22 mouse cellular contexts compared by ENCODE assay signal in genomic region chr15:83528892-83529291, GRCm38 (mm10). TPM values are rescaled to one million over a fixed set of nuclear protein-coding genes. Genes with fewer than 3 reads are reported as not detected.
DNase-seq lines count a peak whose midpoint lies in the region; ATAC-seq and TF ChIP-seq lines count a peak whose summit lies in the region.
"Had no signal": no experiment of that assay in that cellular context is flagged by ENCODE, and none has a peak within 500 bp of the region (broad histone marks: within the 10 kb centered on the region; RNA-seq: fewer than 3 reads in every experiment).

No protein-coding gene starts in this region.

- WGBS in heart, embryonic 16.5 days = 44% methylated on average over 4 of the region's 4 CpGs
- WGBS in lung, embryonic 16.5 days = 58% methylated on average over 4 of the region's 4 CpGs

- DNase-seq in gastrocnemius, adult 2 months = no peak
- no peak for DNase-seq in gastrocnemius, postnatal 4 days (ENCODE audit: low spot score in 2 of 2)
- no peak for DNase-seq in heart, postnatal 25 days (ENCODE audit: low spot score)
- no peak for DNase-seq in lung, postnatal 36 days
- no peak for DNase-seq in natural killer cell, adult 2 months (ENCODE audit: low spot score in 2 of 2)
- DNase-seq: adrenal gland, postnatal 25 days; cerebellum, adult 11-12 months; cerebellum, postnatal 14 days; gastrocnemius, postnatal 36 days; liver, postnatal 0 days; thymus, postnatal 14 days had no signal

- ATAC-seq in heart, embryonic 16.5 days (replicated peaks; ENCODE audit: extremely low read depth, insufficient read depth, low FRiP score) = no peak
- ATAC-seq in lung, embryonic 16.5 days (ENCODE audit: low read depth) = no peak
- ATAC-seq: CD4-positive, CD25-positive, alpha-beta regulatory T cell, adult 4 months; forebrain, embryonic 15.5 days; liver, postnatal 0 days; Patski had no signal

- no peak for TF ChIP-seq CTCF in gastrocnemius, adult 2 months (IDR thresholded peaks at IDR 0.05)

- peaks cover 63% of the 10 kb centered on the region for H3K4me1 ChIP-seq in heart, embryonic 16.5 days (ENCODE audit: control insufficient read depth, insufficient read depth, low read length)
- peaks cover 19% of the 10 kb centered on the region for H3K4me1 ChIP-seq in lung, embryonic 16.5 days (replicated peaks; ENCODE audit: control insufficient read depth, insufficient read depth, low read length)

- intact Hi-C loops in gastrocnemius, adult 2 months (cut with DNase I) = no loop called here
- intact Hi-C loops in heart, postnatal 25 days (cut with DNase I) = no loop called here

- peak overlapping the region; percentile 93 for H3K4me2 ChIP-seq in heart, embryonic 16.5 days (ENCODE audit: low read depth, low read length)
- H3K4me2 ChIP-seq in lung, embryonic 16.5 days (ENCODE audit: low read depth, low read length) = no peak overlapping the region
- H3K4me2 ChIP-seq: forebrain, embryonic 15.5 days; limb, embryonic 15.5 days; midbrain, embryonic 11.5 days; neural tube, embryonic 12.5 days had no signal

- H3K27ac ChIP-seq in gastrocnemius, adult 2 months = peak overlapping the region; percentile 89
- peak overlapping the region; percentile 73 for H3K27ac ChIP-seq in heart, embryonic 16.5 days (ENCODE audit: low read length)
- peak overlapping the region; percentile 93 for H3K27ac ChIP-seq in lung, embryonic 16.5 days (ENCODE audit: low read length)
- H3K27ac ChIP-seq: forebrain, embryonic 15.5 days; limb, embryonic 15.5 days; neural tube, embryonic 12.5 days had no signal

- no peak overlapping the region for H3K9ac ChIP-seq in heart, embryonic 16.5 days (ENCODE audit: low read length)
- H3K9ac ChIP-seq in lung, embryonic 16.5 days (ENCODE audit: low read length) = no peak overlapping the region
- H3K9ac ChIP-seq: forebrain, embryonic 15.5 days; limb, embryonic 15.5 days; liver, postnatal 0 days; neural tube, embryonic 12.5 days had no signal

- H3K9me3 ChIP-seq in heart, embryonic 16.5 days (replicated peaks; ENCODE audit: control insufficient read depth, low read length) = no peaks in the 10 kb centered on the region
- H3K9me3 ChIP-seq in lung, embryonic 16.5 days (ENCODE audit: control insufficient read depth, low read length) = no peaks in the 10 kb centered on the region
- H3K9me3 ChIP-seq: forebrain, embryonic 15.5 days; limb, embryonic 15.5 days; neural tube, embryonic 12.5 days had no signal

- H3K4me3 ChIP-seq in gastrocnemius, adult 2 months = peak overlapping the region; percentile 92
- no peak overlapping the region for H3K4me3 ChIP-seq in heart, embryonic 16.5 days (ENCODE audit: low read length)
- H3K4me3 ChIP-seq in lung, embryonic 16.5 days (ENCODE audit: low read length) = no peak overlapping the region
- H3K4me3 ChIP-seq: forebrain, embryonic 15.5 days; limb, embryonic 15.5 days; neural tube, embryonic 12.5 days had no signal

- 0 out of 2 replicates have a peak, but pooled peaks cover 2% of the 10 kb centered on the region for H3K36me3 ChIP-seq in heart, embryonic 16.5 days (ENCODE audit: control insufficient read depth, insufficient read depth)
- H3K36me3 ChIP-seq in lung, embryonic 16.5 days (ENCODE audit: control insufficient read depth, insufficient read depth, low read length) = no peaks in the 10 kb centered on the region
- H3K36me3 ChIP-seq: forebrain, embryonic 15.5 days; limb, embryonic 15.5 days; neural tube, embryonic 12.5 days had no signal

- H3K27me3 ChIP-seq in heart, embryonic 16.5 days (ENCODE audit: control insufficient read depth, insufficient read depth, low read length) = no peaks in the 10 kb centered on the region
- peaks cover 29% of the 10 kb centered on the region; the same call in 1 of the 2 replicates for H3K27me3 ChIP-seq in lung, embryonic 16.5 days (ENCODE audit: control insufficient read depth, insufficient read depth, low read depth, low read length)
- H3K27me3 ChIP-seq: Patski had no signal

RNA-seq across cellular contexts. Expression of gene Bik, which starts 2.2 kb away (rescaled TPM):
- total RNA-seq in gastrocnemius, adult 2 months (2021) = 1 to 10 TPM in 1 of 2 experiments, under 1 TPM in 1; 0.50 to 1.2 TPM
- 1 to 10 TPM; 2.7 to 4.0 TPM for total RNA-seq in gastrocnemius, postnatal 4 days (2021)
- 22.9 TPM in 2 replicates for polyA plus RNA-seq in heart, embryonic 16.5 days (2015; fragmentation: Nextera tagmentation; extraction: Ambion mirVana)
- 10 to 100 TPM in 1 of 2 experiments, 1 to 10 TPM in 1; 9.3 to 11.8 TPM for total RNA-seq in heart, postnatal 25 days (2021)
- 15.2 and 15.5 TPM in 2 replicates for polyA plus RNA-seq in lung, embryonic 16.5 days (2015; fragmentation: Nextera tagmentation; extraction: Ambion mirVana)
- total RNA-seq: left cerebral cortex, adult 18-20 months; left cerebral cortex, postnatal 36 days; monocyte, adult 5-6 weeks had no signal

RNA-seq across cellular contexts. Expression of gene Ttll1, which starts 18.2 kb away (rescaled TPM):
- 1 to 10 TPM; 2.5 to 3.8 TPM for total RNA-seq in gastrocnemius, adult 2 months (2021)
- 1 to 10 TPM; 7.2 to 8.2 TPM for total RNA-seq in gastrocnemius, postnatal 4 days (2021)
- polyA plus RNA-seq in heart, embryonic 16.5 days (2015; fragmentation: Nextera tagmentation; extraction: Ambion mirVana) = 23.9 and 24.1 TPM in 2 replicates
- 10 to 100 TPM; 49.0 to 53.0 TPM for total RNA-seq in heart, postnatal 25 days (2021)
- polyA plus RNA-seq in lung, embryonic 16.5 days (2015; fragmentation: Nextera tagmentation; extraction: Ambion mirVana) = 21.8 and 23.1 TPM in 2 replicates

RNA-seq across cellular contexts. Expression of gene Tspo, which starts 34.5 kb away (rescaled TPM):
- 10 to 100 TPM; 22.2 to 22.7 TPM for total RNA-seq in gastrocnemius, adult 2 months (2021)
- total RNA-seq in gastrocnemius, postnatal 4 days (2021) = 10 to 100 TPM; 25.5 to 38.0 TPM
- polyA plus RNA-seq in heart, embryonic 16.5 days (2015; fragmentation: Nextera tagmentation; extraction: Ambion mirVana) = 182 and 185 TPM in 2 replicates
- total RNA-seq in heart, postnatal 25 days (2021) = 10 to 100 TPM; 61.7 to 65.1 TPM
- polyA plus RNA-seq in lung, embryonic 16.5 days (2015; fragmentation: Nextera tagmentation; extraction: Ambion mirVana) = 112 and 142 TPM in 2 replicates

RNA-seq across cellular contexts. Expression of gene Mcat, which starts 34.7 kb away (rescaled TPM):
- 10 to 100 TPM; 18.6 to 23.8 TPM for total RNA-seq in gastrocnemius, adult 2 months (2021)
- total RNA-seq in gastrocnemius, postnatal 4 days (2021) = 10 to 100 TPM; 29.8 to 31.3 TPM
- polyA plus RNA-seq in heart, embryonic 16.5 days (2015; fragmentation: Nextera tagmentation; extraction: Ambion mirVana) = 32.9 and 34.6 TPM in 2 replicates
- total RNA-seq in heart, postnatal 25 days (2021) = 10 to 100 TPM; 36.6 to 39.6 TPM
- 26.6 and 28.2 TPM in 2 replicates for polyA plus RNA-seq in lung, embryonic 16.5 days (2015; fragmentation: Nextera tagmentation; extraction: Ambion mirVana)

Comparison
In these comparisons a context has a peak if more than half of its experiments do, and no peak if none do; other contexts are left out.
1. RNA of gene Ttll1, which starts 18.2 kb away (total RNA-seq): 49.0 to 53.0 TPM in heart, postnatal 25 days; 7.2 to 8.2 TPM in gastrocnemius, postnatal 4 days and 2.5 to 3.8 TPM in gastrocnemius, adult 2 months; every median in the first group is over 4 times any median in the second.
2. Peak in every context shown above with its lines, with median percentiles within 50 percentile points of each other: H3K27ac ChIP-seq.